Mouse (Mus musculus): ENCODE results near the gene Serinc2.

GRCm38 (mm10) chr4:130222179-130222578, 56.8 kb downstream of the Serinc2 start, which contains the start of gene Gm853:
- no peak for TF ChIP-seq CTCF (IDR thresholded peaks at IDR 0.05; ENCODE audit: insufficient read depth, low read depth, low read length)
- TF ChIP-seq POLR2A (IDR thresholded peaks at IDR 0.05; ENCODE audit: insufficient read depth, low read depth, low read length), result no peak
